Mouse (Mus musculus): Measurements from ENCODE around the gene Slc35d2. TPM values are rescaled to one million over a fixed set of nuclear protein-coding genes. Genes with fewer than 3 reads are reported as not detected.

The Slc35d2 gene
- polyA plus RNA-seq, 1 experiment from 2014 or later = 4.0 TPM

Other genes starting within 250 kb of the Slc35d2 start
- 0.19 TPM in 1 of 2 replicates, not detected in the other for gene Hsd17b3, start 40.1 kb downstream of the Slc35d2 start, polyA plus RNA-seq (2016; fragmentation: Nextera tagmentation; extraction: Ambion mirVana)
- 10.7 and 11.4 TPM in 2 replicates for gene Zfp367, start 23.8 kb upstream of the Slc35d2 start, polyA plus RNA-seq (2016; fragmentation: Nextera tagmentation; extraction: Ambion mirVana)
- gene Habp4, start 32.5 kb upstream of the Slc35d2 start, polyA plus RNA-seq (2016; fragmentation: Nextera tagmentation; extraction: Ambion mirVana) = 41.0 and 45.2 TPM in 2 replicates
- 8.6 and 9.3 TPM in 2 replicates for gene Cdc14b, start 145.9 kb upstream of the Slc35d2 start, polyA plus RNA-seq (2016; fragmentation: Nextera tagmentation; extraction: Ambion mirVana)
- 23.6 and 24.6 TPM in 2 replicates for gene Aaed1, start 183.3 kb upstream of the Slc35d2 start, polyA plus RNA-seq (2016; fragmentation: Nextera tagmentation; extraction: Ambion mirVana)
- gene Ctsl, start 241.5 kb upstream of the Slc35d2 start, polyA plus RNA-seq (2016; fragmentation: Nextera tagmentation; extraction: Ambion mirVana) = 136 and 138 TPM in 2 replicates

Data from neural tube, embryonic 12.5 days (tissue).